13 mouse cellular contexts compared by ENCODE assay signal in the genomic region with DNA sequence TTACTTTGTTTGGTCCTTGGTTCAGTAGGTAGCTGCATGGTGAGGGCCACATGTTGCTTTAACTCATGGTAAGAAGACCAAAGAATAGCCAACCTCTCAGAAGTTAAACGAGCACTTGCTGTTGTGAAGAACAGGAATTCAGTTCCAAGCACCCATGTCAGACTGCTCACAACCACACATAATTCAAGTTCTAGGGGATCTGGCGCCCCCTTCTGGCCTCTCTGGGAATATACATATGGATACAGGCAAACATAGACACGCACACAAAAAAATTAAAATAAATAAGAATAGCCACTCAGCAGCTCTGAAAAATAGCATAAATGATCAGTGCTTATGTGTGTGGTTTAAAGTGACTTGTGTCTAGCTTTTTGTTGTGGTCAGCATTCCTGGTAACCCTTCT. TPM values are rescaled to one million over a fixed set of nuclear protein-coding genes. Genes with fewer than 3 reads are reported as not detected.
A peak's percentile ranks its signal among the peaks of the same experiment; 100 is the strongest.
DNase-seq lines count a peak whose midpoint lies in the region; TF ChIP-seq lines count a peak whose summit lies in the region.
"Had no signal": no experiment of that assay in that cellular context is flagged by ENCODE, and none has a peak within 500 bp of the region (broad histone marks: within the 10 kb centered on the region; RNA-seq: fewer than 3 reads in every experiment).

No protein-coding gene starts in this region.

- no peak overlapping the region for H3K4me3 ChIP-seq in kidney, adult 2 months (ENCODE audit: insufficient read depth, low read depth, low read length)
- H3K4me3 ChIP-seq in ES-Bruce4 (ENCODE audit: low read depth, low read length), result no peak overlapping the region
- H3K4me3 ChIP-seq: hindbrain, embryonic 12.5 days; liver, embryonic 13.5 days had no signal

- H3K27ac ChIP-seq in kidney, adult 2 months (ENCODE audit: insufficient read depth, low read depth, low read length), result no peak overlapping the region
- no peak overlapping the region for H3K27ac ChIP-seq in ES-Bruce4 (ENCODE audit: insufficient read depth, low read length)
- H3K27ac ChIP-seq: hindbrain, embryonic 12.5 days; liver, embryonic 13.5 days had no signal

- DNase-seq in kidney, adult 2 months, result no peak
- no peak for DNase-seq in kidney, postnatal 14 days
- peak; percentile 19 for DNase-seq in 3T3-L1 (ENCODE audit: low read depth, low spot score)
- peak; percentile 46 for DNase-seq in induced T-regulatory cell, adult 2 months (ENCODE audit: low read depth)
- no peak for DNase-seq in Muller cell, postnatal 12 days (ENCODE audit: inconsistent ontology term)
- DNase-seq in adrenal gland, postnatal 10 days, result no peak
- DNase-seq in frontal cortex, postnatal 36 days (ENCODE audit: low spot score in 2 of 2), result no peak
- DNase-seq: cerebellum, adult 18-20 months; liver, embryonic 13.5 days had no signal

- peak; percentile 26; the same call in 1 of the 2 replicates for TF ChIP-seq CTCF in kidney, adult 2 months (conservative IDR thresholded peaks at IDR 0.05; ENCODE audit: insufficient read depth, insufficient read length, low read depth, low read length)
- TF ChIP-seq CTCF in ES-Bruce4 (IDR thresholded peaks at IDR 0.05; ENCODE audit: low read depth, low read length), result peak; percentile 5

- no peak for TF ChIP-seq EP300 in ES-Bruce4 (IDR thresholded peaks at IDR 0.05; ENCODE audit: insufficient read depth, low read depth, low read length)

- no peaks in the 10 kb centered on the region for H3K4me1 ChIP-seq in kidney, adult 2 months (ENCODE audit: control insufficient read depth, insufficient read depth, low read length)
- H3K4me1 ChIP-seq in ES-Bruce4 (ENCODE audit: control insufficient read depth, insufficient read depth, low read length), result no peaks in the 10 kb centered on the region
- H3K4me1 ChIP-seq: hindbrain, embryonic 12.5 days; liver, embryonic 13.5 days had no signal

- H3K9me3 ChIP-seq in ES-Bruce4 (replicated peaks; ENCODE audit: control insufficient read depth, insufficient read depth, low read length, poor library complexity, severe bottlenecking), result 0 out of 2 replicates have a peak, but pooled peaks cover 6% of the 10 kb centered on the region
- H3K9me3 ChIP-seq: hindbrain, embryonic 12.5 days had no signal

- no peak for TF ChIP-seq POLR2A in kidney, adult 2 months (IDR thresholded peaks at IDR 0.05; ENCODE audit: low read depth, low read length)
- no peak for TF ChIP-seq POLR2A in ES-Bruce4 (IDR thresholded peaks at IDR 0.05; ENCODE audit: insufficient read depth, low read length)

- H3K36me3 ChIP-seq in kidney, adult 2 months (ENCODE audit: control insufficient read depth, insufficient read depth, low read length), result no peaks in the 10 kb centered on the region
- no peaks in the 10 kb centered on the region for H3K36me3 ChIP-seq in ES-Bruce4 (ENCODE audit: control insufficient read depth, insufficient read depth, low read length, poor library complexity, severe bottlenecking)
- H3K36me3 ChIP-seq: hindbrain, embryonic 12.5 days; liver, embryonic 13.5 days had no signal

- H3K27me3 ChIP-seq in kidney, adult 2 months (replicated peaks; ENCODE audit: control insufficient read depth, insufficient read depth, low read length), result no peaks in the 10 kb centered on the region
- no peaks in the 10 kb centered on the region for H3K27me3 ChIP-seq in ES-Bruce4 (ENCODE audit: control insufficient read depth, insufficient read depth, low read length, poor library complexity, severe bottlenecking)
- H3K27me3 ChIP-seq: hindbrain, embryonic 12.5 days; liver, embryonic 13.5 days had no signal

- H3K9ac ChIP-seq in ES-Bruce4 (ENCODE audit: low read depth, poor library complexity, severe bottlenecking), result no peak overlapping the region
- H3K9ac ChIP-seq: hindbrain, embryonic 12.5 days; liver, embryonic 13.5 days had no signal

- 73% methylated on average over 3 of the region's 3 CpGs for WGBS in kidney, adult 2 months

RNA-seq across cellular contexts. Expression of a gene that starts 0.9 kb away (rescaled TPM):
- 0.52 and 0.83 TPM in 2 replicates for polyA plus RNA-seq in kidney, adult 2 months (2012; rRNA removed)
- polyA plus RNA-seq in ES-Bruce4 (2011; ENCODE audit: insufficient read depth, insufficient read length, low read depth, missing spikeins), result not detected in 2 replicates
- not detected for total RNA-seq in adrenal gland, postnatal 10 days (2021)
- total RNA-seq: gastrocnemius, adult 18-20 months had no signal
- polyA plus RNA-seq: hindbrain, embryonic 12.5 days; stomach, embryonic 14.5 days had no signal

RNA-seq across cellular contexts. Expression of a gene that starts 47.3 kb away (rescaled TPM):
- 17.7 and 19.9 TPM in 2 replicates for polyA plus RNA-seq in kidney, adult 2 months (2012; rRNA removed)
- 62.1 and 62.8 TPM in 2 replicates for polyA plus RNA-seq in ES-Bruce4 (2011; ENCODE audit: insufficient read depth, insufficient read length, low read depth, missing spikeins)
- total RNA-seq in adrenal gland, postnatal 10 days (2021), result 10 to 100 TPM; 79.6 to 80.6 TPM

RNA-seq across cellular contexts. Expression of a gene that starts 48.9 kb away (rescaled TPM):
- polyA plus RNA-seq in kidney, adult 2 months (2012; rRNA removed), result 4.7 and 6.0 TPM in 2 replicates
- polyA plus RNA-seq in ES-Bruce4 (2011; ENCODE audit: insufficient read depth, insufficient read length, low read depth, missing spikeins), result 2.7 and 2.8 TPM in 2 replicates
- 10 to 100 TPM; 16.8 to 18.6 TPM for total RNA-seq in adrenal gland, postnatal 10 days (2021)

Comparison
In these comparisons a context has a peak if more than half of its experiments do, and no peak if none do; other contexts are left out.
1. DNase-seq: peak in 3T3-L1 (single experiment) and induced T-regulatory cell, adult 2 months (single experiment); none in kidney, adult 2 months (single experiment), kidney, postnatal 14 days (single experiment), Muller cell, postnatal 12 days (single experiment), adrenal gland, postnatal 10 days (single experiment) and frontal cortex, postnatal 36 days (0 of 2).